Mouse (Mus musculus): Measurements from ENCODE around the gene Evx1.

Gene Evx1

GRCm38 (mm10) chr6:52313391-52314303, at the start of gene Evx1:
Gene Evx1, plus strand, starts transcription at chr6:52313498.
- no peak for DNase-seq (ENCODE audit: low spot score)

DNA sequence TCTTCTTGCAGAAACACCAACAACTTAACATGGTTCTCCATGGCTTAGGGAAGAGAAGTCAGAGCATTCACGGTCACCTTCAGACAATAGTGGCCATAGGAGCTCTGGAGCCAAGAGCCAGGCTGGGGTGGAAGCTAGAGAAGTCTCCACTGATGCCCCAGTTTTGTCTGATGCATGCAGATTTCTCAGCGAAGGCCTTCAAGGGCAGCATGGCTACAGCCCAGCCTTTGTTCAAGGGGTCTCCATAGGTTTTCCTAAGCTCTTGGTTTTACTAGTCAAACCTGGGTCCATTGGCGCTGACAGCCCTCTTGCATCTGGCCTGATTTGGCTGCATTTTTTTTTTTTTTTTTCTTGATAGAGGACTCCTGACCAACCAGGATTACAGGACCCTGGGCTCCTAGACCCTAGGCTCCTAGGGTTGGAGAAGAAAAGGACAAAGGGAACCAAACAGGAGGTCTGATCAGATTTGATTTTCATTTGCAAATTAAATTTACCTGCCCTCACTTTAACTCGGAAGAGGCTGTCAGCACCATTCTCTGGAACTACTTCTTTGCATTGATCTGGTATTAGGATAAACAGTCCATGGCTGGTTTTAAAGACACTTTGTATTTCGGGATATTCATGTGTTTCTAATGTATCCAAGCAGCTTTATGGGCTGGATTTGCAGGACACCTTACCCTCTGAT, 49.0 kb upstream of the Evx1 start:
- no peak for DNase-seq (ENCODE audit: low spot score)

- DNase-seq (ENCODE audit: low spot score), result no peak
These were observed 47.9 kb upstream of the Evx1 start for GRCm38 (mm10) chr6:52265306-52265912.

- DNase-seq (ENCODE audit: low spot score), result no peak
These were observed 47.2 kb upstream of the Evx1 start for GRCm38 (mm10) chr6:52265913-52266665.

DNA sequence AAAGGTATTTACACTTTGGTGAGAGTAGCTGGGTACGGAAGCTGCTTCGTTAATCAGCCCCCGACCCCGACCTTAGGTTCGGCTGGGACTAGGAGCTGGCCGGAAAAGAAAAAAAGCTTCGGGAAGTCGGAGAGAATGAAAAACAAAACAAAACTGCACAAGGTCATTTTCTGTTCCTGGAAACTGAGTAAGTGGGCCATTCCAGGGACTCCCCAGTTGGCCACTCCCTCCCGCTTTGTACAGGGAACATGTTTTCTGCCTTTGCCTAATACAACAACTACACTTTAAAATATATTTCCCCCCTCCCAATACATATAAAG, 46.7 kb upstream of the Evx1 start:
- DNase-seq (ENCODE audit: low spot score), result no peak

- no peak for DNase-seq (ENCODE audit: low spot score)
These were observed 46.1 kb upstream of the Evx1 start for GRCm38 (mm10) chr6:52267221-52267620.

DNA sequence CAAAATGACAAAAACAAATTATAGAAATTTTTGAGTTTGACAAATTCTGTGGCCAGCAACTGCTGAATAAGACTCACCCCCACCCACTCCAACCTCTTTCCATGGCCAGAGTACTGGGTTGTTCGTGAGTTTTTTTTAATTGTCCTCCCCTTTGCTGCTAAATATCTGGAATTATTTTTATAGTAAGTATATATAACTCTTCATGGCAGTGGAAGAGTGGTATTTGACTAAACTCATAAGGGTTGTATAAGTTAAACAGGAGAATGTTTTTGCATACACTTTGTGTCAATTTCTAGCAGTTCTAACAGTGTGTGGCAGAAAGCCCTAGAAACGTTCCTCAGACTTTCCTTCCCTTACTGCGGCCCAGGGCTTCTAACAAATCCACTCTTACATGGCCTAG, 45.6 kb upstream of the Evx1 start:
- no peak for DNase-seq (ENCODE audit: low spot score)

DNA sequence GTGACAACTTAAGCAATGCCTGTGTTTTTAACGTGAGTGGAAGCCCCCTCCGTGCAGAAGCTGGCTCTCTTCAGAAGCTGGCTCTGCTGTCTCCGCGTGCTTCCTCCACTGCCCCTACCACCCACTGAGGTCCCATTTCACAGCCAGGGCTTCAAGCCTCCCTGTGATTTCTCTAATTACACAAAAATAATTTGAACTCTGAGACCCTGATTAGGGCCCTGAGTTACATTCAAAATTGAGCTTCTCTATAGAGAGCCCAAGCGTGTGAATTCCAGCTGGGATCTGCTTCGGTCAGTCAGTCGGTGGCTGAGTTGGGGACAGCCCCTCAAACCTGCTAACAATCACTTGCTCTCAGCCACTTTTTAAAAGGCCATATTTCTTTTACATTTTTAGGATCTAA, 45.0 kb upstream of the Evx1 start:
- no peak for DNase-seq (ENCODE audit: low spot score)

GRCm38 (mm10) chr6:52268756-52269155, 44.5 kb upstream of the Evx1 start:
- no peak for DNase-seq (ENCODE audit: low spot score)

GRCm38 (mm10) chr6:52270494-52271480, 42.5 kb upstream of the Evx1 start:
- DNase-seq (ENCODE audit: low spot score), result no peak

- DNase-seq (ENCODE audit: low spot score), result no peak
These were observed 40.3 kb upstream of the Evx1 start for GRCm38 (mm10) chr6:52272766-52273655.

DNA sequence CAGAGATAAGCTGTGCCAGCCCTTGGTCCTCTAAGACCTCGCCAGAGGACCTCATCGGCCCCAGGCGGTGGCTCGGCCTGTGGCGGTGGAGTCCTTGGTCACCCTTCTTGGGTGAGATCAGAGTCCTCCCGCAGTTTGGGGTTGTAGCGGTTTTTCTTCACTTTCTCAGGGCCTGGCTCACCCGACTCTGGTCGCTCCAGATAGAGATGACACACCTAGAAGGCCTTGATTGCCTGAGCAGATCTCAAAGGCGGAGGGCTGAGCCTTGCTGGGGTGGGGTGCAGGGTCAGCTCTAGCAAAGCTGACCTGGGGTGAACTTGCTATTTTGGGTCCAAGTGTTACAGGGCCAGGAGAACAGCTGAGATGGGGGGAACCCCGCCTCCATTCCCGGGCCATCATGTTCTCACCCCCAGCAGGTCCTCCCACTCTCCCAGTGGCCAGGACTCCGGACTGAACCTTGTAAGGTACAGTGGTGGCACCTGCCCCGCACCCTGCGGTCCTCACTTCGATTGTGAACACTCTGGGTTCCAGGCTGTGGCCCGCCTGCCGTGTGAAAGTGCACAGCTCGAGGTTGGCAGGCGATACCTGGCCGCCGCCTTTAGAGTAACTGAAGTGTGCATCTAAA, 39.5 kb upstream of the Evx1 start:
- DNase-seq (ENCODE audit: low spot score), result no peak

DNA sequence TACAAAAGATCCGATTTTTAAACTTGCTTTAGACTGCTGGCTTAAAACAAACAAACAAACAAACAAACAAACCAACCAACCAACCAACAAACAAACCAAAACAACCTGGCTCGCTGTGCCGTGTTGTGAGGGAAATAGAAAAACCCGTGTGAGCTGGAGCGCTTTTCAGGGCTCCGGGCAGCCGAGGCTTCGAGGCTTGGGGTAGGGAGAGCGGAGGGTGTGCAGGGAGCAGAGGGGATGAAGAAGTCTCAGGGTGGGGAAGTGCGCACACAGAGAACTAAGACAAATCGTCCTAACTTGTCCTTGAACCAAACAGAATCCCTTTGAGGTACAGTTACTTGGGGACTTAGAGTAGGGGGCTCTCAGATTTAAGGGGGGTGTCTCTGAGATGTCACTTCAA, 38.7 kb upstream of the Evx1 start:
- no peak for DNase-seq (ENCODE audit: low spot score)

DNA sequence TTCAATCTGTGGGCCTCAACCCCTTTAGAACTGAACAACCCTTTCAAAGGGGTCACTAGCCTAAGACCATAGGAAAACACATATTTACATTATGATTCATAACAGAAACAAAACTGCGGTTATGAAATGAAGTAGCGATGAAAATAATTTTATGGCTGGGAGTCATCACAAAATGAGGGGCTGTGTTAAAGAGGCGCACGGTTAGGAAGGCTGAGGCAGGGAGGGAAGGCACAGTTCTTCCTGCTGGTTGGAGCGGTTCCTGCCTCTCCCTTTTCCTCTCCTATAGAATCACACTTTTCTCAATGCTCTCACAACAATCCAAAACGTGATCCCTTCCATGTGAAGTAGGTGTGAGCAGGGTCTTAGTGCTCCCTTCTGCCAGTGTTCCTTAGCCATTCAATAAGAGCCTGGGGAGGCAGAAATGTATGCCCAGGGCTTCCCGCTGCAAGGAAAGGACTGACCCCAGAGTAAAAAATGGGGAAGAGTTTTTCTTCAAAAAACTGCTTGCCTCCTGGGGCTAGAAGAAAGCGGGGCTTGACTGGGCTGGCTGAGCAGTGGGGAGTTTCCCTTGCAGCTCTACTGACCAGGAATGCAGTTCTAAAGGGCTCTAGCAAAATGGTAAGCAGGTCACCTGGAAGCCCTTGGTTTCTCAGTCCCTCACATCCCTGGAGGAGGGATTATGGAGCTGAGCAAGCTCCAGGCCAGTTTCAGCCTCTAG, 37.6 kb upstream of the Evx1 start:
- no peak for DNase-seq (ENCODE audit: low spot score)

DNA sequence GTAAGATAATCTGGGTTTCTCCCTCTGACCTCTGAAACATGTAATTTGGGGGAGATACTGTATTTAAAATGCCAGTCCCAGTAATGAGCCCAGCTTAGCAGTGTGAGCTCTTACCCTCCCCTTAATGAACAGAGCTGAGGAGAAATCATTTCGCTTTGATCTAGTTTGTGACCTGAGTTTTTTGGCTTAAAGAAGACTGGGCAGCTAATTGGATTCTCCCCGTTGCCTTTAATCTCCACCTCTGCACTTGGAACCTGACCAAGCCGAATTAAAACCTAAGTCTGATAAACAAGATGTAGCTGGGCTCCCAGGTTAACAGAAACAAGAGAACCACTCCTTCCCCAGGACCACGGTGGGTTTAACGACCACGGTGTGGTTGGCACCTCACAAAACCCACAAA, 36.9 kb upstream of the Evx1 start:
- DNase-seq (ENCODE audit: low spot score), result no peak

- DNase-seq (ENCODE audit: low spot score), result no peak
These were observed 36.4 kb upstream of the Evx1 start for GRCm38 (mm10) chr6:52276920-52277319.

- DNase-seq (ENCODE audit: low spot score), result no peak
These were observed 32.2 kb upstream of the Evx1 start for GRCm38 (mm10) chr6:52281084-52281483.

DNA sequence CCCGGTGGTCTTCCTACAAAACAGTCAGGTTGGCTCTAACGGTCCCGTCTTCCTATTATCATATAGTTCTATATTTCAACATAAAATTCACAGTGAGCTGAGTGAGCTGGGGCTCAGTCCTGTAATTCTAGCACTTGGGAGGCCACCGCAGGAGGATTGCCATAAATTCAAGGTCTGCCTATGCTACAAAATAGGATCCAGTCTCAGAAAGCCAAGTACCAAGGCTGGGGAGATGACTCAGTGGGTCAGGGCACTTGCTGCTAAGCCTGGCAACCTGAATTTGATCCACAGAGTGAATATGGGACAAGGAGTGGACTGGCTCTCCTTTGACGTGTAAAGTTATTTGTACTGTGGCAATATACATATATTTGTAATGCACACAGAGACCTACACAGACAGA, 29.4 kb upstream of the Evx1 start:
- DNase-seq (ENCODE audit: low spot score), result no peak

DNA sequence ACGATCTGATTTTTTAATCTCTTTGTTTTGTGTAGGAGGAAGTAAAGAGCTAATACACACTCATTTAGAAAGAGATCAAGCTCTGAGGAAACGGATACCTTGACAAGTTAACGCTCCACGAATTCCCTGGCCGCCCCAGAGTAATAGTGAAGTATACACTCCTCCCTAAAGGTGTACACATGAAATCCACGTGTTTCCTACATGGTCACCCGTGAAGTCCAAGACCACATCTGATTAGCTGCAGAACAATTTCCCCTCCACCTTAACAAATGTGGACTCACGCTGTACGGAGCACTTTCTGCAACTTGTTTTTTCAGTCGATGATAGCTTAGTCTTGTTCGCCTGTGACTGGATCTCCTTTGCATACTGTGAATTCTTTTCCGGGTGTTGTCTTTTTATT, 23.1 kb upstream of the Evx1 start:
- no peak for DNase-seq (ENCODE audit: low spot score)
